Mouse (Mus musculus) limb, embryonic 13.5 days (tissue): ENCODE data around the gene Smco3. TPM values are rescaled to one million over a fixed set of nuclear protein-coding genes. Genes with fewer than 3 reads are reported as not detected.
A peak's percentile ranks its signal among the peaks of the same experiment; 100 is the strongest.

Experiments used
- ATAC-seq: fragments of 200-750 bp; cut with Nextera tagmentation; 2 replicates; pipeline ENCODE4 v1.8.0; 2017; ENCODE audit warnings: low read depth, moderate number of reproducible peaks, moderate TSS enrichment; ENCODE audit not compliant: low FRiP score
- H3K27ac ChIP-seq: fragments of 300-500 bp; sonication (generic); 2 replicates; pipeline ENCODE4 v1.5.1; 2015; ENCODE audit warnings: inconsistent platforms, mild to moderate bottlenecking, moderate library complexity
- H3K27me3 ChIP-seq: fragments of 300-500 bp; sonication (generic); 2 replicates; pipeline ENCODE4 v1.6.1; 2015; ENCODE audit warnings: mild to moderate bottlenecking, inconsistent platforms
- H3K36me3 ChIP-seq: fragments of 300-500 bp; sonication (generic); 2 replicates; pipeline ENCODE4 v1.6.1; 2015; ENCODE audit warnings: inconsistent platforms, mild to moderate bottlenecking, moderate library complexity
- H3K4me1 ChIP-seq: fragments of 300-500 bp; sonication (generic); 2 replicates; pipeline ENCODE4 v1.6.1; 2015; ENCODE audit warnings: inconsistent platforms
- H3K4me2 ChIP-seq: fragments of 300-500 bp; sonication (generic); replicated peaks from 2 replicates; pipeline ENCODE4 v1.6.1; 2015; ENCODE audit warnings: inconsistent platforms, mild to moderate bottlenecking, moderate library complexity
- H3K4me3 ChIP-seq: fragments of 300-500 bp; sonication (generic); 2 replicates; pipeline ENCODE4 v1.5.1; 2015; ENCODE audit warnings: moderate library complexity, mild to moderate bottlenecking, inconsistent platforms
- H3K9ac ChIP-seq: fragments of 300-500 bp; sonication (generic); 2 replicates; pipeline ENCODE4 v1.6.1; 2015; ENCODE audit warnings: mild to moderate bottlenecking, inconsistent platforms
- H3K9me3 ChIP-seq: fragments of 300-500 bp; sonication (generic); 2 replicates; pipeline ENCODE4 v1.6.1; 2016; ENCODE audit warnings: inconsistent platforms
- WGBS: fragments of 180-500 bp; shearing (Covaris S2); methylation state at CpG from one replicate; pipeline ENCODE4 v1.1.7; 2015; 5-methylcytosine and 5-hydroxymethylcytosine counted together
- microRNA-seq: library from miRNA; unstranded; fragments of <30 nt; microRNA quantifications from one replicate; pipeline ENCODE4, GENCODE M21; 2016
- polyA plus RNA-seq: library from polyadenylated mRNA; unstranded; fragments of >200 nt; fragmentation: Nextera tagmentation; extraction: Ambion mirVana; gene quantifications from 2 replicates; pipeline ENCODE4 v1.2.1, GENCODE M21; 2015

Smco3 gene
- polyA plus RNA-seq, 1 experiment from 2014 or later, result 1.2 TPM

DNA sequence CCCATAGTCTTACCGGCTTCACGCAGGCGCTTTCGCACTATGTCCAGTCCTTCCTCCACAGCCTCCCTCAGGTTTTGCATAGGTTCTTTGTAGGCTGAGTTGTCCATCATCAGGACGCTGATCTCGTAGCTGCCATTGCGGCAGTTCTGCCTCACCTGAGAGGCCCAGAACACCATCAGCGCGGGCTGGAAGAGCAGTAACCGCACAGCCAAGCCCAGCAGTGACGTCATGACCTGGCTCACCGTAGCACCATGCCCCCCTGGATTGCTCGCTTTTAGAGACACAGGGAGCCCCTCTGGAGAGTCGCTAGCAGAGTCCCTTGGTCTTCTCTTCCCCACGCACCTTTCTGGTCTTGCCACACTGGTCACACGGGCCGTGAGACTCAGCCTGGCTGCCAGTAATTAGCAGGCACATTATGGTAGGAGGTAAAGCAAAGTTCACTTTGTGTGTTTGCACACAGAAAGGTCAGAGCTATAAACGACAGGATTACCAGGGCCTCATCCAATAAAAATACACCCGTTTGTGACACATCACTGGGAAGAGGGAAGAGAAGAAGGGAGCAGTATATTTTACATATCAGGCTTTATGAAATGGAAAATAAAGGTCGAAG lies 53.8 kb downstream of the Smco3 start, which contains the start of gene Gucy2c:
Gucy2c (minus strand) TSS at position 389 of the 610 bp plus-strand sequence.
- H3K27ac ChIP-seq, result no peak within 1 kb of the TSS
- H3K4me2 ChIP-seq, result 0 out of 2 replicates have a peak within 1 kb of the TSS, but pooled peaks have one; percentile 9
- no peaks in the 10 kb centered on the region for H3K9me3 ChIP-seq
- no peaks in the 10 kb centered on the region for H3K27me3 ChIP-seq
- no peaks in the 10 kb centered on the region for H3K36me3 ChIP-seq
- 68% methylated on average over 20 of the region's 20 CpGs for WGBS
- no peak for ATAC-seq
- no peak within 1 kb of the TSS for H3K9ac ChIP-seq
- H3K4me1 ChIP-seq, result peaks cover 6% of the 10 kb centered on the region; the same call in 1 of the 2 replicates
- H3K4me3 ChIP-seq, result no peak within 1 kb of the TSS

Small RNA genes within 50 kb of the gene (microRNA-seq; reads per million reads assigned to microRNA genes)
- not detected for gene Gm44364

Other genes starting within 250 kb of the Smco3 start
- 3.0 and 3.8 TPM in 2 replicates for gene Plbd1, start 173.5 kb downstream of the Smco3 start, polyA plus RNA-seq
- gene Gucy2c, start 53.7 kb downstream of the Smco3 start, polyA plus RNA-seq, result 0.04 and 0.10 TPM in 2 replicates
- 0.74 and 0.84 TPM in 2 replicates for gene Hist4h4, start 31.0 kb downstream of the Smco3 start, polyA plus RNA-seq
- 85.9 and 95.9 TPM in 2 replicates for gene H2afj, start 27.2 kb downstream of the Smco3 start, polyA plus RNA-seq
- 1.8 and 2.2 TPM in 2 replicates for gene BC049715, start 7.8 kb downstream of the Smco3 start, polyA plus RNA-seq
- 110 and 114 TPM in 2 replicates for gene Wbp11, start 7.2 kb downstream of the Smco3 start, polyA plus RNA-seq
- 2.3 and 3.1 TPM in 2 replicates for gene Art4, start 22.3 kb upstream of the Smco3 start, polyA plus RNA-seq
- 180 and 183 TPM in 2 replicates for gene Mgp, start 40.4 kb upstream of the Smco3 start, polyA plus RNA-seq
- gene Erp27, start 86.7 kb upstream of the Smco3 start, polyA plus RNA-seq, result 0.28 and 0.46 TPM in 2 replicates
- gene Pde6h, start 88.4 kb upstream of the Smco3 start, polyA plus RNA-seq, result 0.18 and 0.63 TPM in 2 replicates
- gene Arhgdib, start 106.4 kb upstream of the Smco3 start, polyA plus RNA-seq, result 75.3 and 78.3 TPM in 2 replicates